Mouse (Mus musculus) kidney, postnatal 25 days (tissue): ENCODE data around the gene Acss3.

ENCODE experiments used
- DNase-seq, 2 experiments: peaks; one replicate each; pipeline ENCODE4 v3.0.0; 2021; ENCODE audit warnings: mixed read lengths in 2 of 2

Gene Acss3

DNA sequence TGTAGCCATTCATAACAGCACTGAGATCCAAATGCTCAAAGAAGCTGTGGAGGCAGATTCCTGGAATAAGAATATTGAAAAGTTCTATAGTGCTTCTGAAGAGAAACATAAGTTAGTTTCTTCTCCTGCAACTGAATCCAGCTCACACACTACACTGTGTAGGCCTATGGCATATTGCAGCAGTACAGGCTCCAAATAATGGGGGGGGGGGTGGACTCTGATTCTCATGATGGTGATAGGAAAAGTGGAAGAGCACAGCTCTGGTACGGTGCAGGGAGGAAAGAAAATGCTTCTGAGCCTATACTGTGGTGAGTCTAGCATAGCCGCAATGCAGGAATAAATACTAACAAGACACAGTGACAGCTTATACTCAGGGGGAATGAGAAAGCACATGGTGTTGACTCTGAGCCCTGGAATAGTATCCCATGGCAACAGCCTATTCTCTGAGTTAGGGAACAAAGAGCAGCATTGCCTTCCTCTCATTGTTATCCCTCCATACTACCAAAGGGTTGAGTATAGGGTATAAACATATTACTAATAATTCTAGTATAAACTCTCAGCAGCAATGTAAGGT, 125.3 kb downstream of the Acss3 start:
- DNase-seq = no peak

DNA sequence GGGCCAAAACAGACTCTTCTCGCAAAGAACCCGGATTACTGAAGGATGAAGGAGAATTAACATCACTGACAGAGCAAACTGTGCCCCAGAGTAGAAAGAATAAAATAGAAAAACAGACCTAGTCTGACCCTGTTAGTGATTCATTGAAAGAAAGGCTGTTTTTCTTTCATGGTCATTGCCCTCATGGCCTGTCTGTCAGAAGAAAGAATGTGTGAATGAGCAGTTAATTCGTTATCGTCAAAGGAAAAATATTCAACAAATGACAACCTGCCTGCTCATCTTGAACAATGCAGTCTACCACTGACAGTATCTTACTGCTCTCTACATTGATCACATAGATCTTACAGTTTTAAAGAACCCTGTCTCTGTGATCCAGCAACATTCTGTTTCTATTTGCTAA, 134.0 kb downstream of the Acss3 start:
- DNase-seq = no peak

DNA sequence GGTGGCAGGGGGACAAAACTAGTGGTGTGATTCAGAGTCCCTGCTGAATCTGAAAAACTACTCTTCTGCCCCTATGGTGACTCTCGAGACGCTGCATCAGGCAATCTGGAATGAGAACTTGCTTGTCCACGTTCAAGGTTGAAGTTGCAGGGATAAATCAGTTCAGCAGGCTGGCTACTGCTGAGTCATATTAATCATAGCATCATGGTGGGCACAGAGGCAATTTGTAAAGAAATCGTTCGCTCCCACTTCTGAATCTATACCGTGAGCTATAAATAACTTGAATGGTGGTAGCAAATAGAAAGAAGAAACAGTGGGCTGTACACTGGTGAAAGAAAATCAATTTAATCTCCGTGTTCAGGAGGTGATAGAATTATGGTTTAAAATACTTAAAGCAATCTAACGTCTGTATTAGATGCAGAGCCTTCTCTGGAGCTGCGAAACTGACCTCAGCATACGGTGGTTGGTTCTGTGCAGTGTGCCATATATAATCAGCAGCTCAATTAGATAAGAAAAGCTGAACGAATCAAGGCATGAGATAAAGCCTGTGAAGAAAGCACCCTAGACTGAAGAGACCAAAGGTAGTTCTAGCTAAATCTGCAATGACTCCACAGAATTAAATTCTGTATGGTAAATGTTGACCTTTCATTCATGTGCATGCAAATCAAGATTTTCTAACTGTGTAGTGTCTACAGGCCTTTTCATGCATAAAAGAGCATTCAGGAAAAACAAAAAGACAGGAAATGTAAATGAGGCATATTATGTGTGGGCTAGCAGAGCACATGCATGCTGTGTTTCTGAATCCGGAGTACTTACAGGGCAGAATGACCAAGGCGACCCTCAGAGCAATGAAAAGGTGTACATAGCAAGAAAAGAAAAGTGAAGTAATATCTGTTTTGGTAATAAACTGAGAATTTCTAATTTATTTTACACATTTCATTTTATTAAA, 148.0 kb downstream of the Acss3 start:
- no peak for DNase-seq

DNA sequence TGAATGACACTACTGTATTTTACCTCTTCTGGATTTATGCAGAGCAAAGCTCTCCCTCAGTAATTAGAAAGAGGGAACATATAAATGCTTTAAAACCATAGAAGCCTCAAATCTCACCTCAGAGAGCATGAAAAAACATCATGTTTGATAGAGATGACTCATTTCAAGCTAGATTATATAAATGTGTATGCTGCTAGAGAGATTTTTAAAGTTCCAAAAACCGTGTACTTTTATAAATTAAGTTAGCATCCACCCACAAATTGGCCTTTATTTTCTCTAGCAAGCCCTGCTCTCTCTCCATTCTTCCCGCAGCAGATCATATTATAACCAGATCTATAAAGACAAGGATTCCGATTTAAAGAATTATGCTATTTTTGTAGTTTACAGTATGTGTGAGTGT, 164.4 kb downstream of the Acss3 start:
- DNase-seq = no peak

DNA sequence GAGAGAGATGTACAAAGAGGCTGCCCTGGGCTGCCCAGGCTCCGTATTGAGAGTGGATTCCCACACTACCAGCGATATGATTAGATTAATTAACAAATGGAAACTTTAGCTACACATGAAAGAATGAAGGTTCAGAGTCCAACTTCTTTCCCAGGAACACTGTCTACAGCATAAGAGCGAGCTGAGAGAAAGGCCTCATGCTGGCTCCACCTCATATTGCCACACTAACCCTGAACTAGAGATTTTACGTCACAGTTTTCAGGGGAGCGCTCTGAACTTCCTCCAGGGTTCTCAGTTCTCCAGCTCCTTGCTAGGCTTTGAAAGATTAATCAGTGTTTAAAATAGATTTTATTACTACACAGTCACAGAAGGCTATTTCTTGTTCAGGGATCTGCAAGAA, 182.1 kb downstream of the Acss3 start:
- no peak for DNase-seq

DNA sequence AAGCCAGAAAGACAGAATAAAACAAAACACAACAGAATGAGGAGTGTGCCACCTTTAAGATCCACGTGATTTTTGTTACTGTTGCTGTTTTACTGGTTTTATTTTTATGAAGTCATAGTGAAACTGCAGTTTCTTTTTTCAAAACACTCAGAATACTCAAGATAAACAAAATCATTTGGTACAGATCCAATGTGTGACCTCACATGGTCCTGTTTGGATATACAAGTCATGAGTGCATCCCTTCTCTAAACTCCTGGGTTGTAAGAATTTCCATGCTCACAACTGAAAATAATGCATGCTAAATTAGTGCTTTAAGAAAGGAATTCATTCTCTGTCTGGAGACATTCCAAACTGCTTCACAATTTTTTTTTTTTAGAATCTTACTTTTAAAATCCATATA, 184.0 kb downstream of the Acss3 start:
- DNase-seq = no peak

DNA sequence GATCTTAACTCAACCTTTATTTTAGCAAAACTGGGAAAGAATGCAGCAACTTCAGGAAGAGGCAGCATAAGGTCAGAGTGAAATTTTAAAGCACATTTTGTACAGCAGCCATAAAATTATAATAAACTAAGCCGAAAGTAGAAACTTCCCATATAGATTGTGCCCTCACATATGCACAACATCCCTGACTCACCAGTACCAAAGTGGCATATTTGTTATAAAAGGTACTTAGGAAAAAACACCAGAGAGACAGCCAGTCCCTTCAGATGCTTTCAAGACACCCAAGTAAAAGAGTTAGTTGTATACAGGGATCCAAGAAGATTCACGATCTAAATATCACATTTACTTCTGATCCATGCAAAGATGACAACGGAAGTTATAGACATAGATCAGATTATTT, 184.6 kb downstream of the Acss3 start:
- no peak for DNase-seq

DNA sequence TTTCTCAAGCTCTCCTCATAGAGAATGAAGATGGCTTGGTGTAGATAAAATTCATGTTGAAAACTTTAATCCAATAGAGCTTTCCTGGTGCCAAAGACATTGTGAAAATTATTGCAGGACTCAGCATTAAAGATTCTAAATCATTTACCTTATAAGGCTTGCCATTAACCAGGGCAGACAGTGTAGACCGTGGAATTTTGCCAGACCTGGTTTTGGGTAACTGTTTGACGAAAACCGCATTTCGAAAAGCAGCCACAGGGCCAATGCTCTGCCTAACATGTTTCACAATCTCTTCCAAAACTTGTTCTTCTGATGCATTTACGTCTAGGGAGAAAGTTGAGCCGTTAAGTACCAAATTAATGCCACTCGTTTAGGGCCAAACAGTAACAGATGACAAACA, 186.5 kb downstream of the Acss3 start:
- DNase-seq = peak in 1 of 2 experiments; percentile 53

DNA sequence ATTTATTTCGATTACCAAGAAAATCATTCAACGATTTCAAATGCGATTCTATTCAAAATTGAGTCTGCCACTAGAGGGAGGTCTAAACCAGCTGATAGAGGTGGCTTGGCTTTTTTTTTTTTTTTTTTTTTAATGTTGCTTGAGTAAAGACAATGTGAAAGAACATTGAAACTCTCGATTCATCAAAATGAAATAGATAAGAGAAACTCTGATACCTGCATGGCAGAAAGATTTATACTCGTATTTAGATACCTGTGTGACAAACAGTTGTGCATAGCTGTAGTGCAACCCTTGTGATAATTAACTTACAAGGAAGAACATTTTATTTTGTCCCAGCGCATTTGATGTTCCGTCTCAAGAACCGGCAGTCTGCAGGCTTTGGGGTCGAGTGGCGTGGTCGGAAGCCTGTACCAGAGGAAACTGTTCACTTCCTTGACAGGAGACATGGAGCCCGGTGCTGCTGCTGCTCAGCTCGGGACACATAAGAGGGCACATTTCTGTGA, 190.8 kb downstream of the Acss3 start:
- DNase-seq = peak in 1 of 2 experiments; percentile 5

DNA sequence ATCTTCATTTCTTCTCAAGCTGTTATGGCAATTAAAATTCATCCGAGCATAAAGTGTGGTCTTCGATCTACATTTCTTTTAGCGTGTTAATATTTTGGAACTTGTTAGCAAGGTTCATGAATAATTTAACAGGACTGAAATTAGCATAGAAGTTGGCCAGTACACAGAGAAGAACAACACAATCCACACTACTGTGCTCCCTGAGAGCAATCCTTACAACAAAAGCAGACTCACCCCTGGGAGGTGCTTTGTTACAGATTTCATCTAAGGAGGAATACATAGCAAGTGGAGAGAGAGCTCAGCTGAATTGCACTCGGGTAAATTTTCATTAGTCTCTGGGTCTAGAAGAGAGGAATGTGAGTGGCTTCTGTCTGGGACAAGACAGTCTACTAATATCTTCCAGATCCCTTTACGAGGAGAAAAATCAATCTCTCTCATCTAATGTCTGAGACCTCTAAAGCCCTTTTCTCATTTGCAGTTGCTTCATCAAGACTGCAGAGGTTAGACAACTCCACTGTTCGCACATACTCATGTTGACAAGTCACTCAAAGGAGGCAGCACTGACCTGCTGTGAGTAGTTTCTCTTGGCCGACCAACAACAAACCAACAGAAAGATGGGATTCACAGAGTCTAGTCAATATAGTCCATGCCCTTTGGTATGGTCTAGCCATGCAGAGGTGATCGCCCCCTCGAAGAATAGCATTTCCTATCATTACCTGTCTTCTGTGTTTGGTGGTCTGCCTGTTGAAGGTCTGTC, 194.7 kb downstream of the Acss3 start:
- no peak for DNase-seq

DNA sequence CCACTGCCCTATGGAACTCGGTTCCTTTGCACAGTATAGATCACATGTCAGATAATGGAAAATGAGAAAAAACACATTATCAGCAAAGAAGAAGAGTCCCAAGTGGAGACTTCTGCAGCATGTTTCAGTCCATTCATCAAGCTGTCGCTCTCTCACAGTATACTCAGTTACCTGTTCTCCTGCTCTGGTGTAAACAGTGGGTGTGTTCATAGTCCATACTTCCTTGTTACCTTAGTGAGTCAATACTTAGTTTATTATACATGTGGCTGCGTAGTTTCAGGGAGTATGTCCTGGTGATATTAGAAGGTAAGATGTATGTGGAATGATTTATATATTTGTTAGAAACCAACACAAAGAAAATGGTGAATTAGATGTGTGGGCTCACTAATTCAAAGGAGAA, 198.7 kb downstream of the Acss3 start:
- no peak for DNase-seq

DNA sequence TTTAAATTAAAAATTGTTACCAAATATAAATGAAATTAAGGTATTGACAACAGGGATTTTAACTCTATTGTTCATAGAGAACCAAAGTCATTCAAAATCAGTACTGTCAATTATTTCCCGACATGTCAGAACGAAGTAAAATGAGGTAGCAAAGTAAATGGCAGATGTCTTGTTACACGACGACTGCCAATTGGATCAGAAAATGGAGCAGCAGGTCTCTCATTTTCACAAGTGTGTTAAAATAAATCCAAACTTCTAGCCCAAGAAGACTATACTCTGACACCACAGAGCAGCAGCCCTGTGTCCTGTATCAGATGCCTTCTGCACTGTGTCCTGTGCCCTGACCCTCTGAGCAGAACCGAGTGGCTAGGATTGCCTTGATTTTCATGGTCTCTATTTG, 199.1 kb downstream of the Acss3 start:
- no peak for DNase-seq

DNA sequence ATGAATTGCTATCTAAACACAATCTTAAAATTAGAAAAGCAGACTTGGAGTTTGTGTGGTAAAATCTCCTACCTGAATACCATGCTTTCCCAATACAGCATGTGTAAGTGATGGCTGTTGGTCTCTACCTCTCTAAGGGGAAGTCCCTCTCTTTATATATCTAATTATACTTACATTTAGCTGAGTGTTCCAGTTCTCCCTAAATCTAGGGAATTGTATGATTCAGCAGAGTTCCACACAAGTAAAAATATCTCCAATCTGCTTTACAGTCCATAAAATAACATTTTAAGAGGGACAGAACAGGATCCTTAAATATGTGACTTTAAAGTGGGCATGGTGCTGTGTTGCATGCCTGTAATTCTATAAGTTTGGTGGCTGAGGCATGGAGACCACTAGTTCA, 208.6 kb downstream of the Acss3 start:
- no peak for DNase-seq

DNA sequence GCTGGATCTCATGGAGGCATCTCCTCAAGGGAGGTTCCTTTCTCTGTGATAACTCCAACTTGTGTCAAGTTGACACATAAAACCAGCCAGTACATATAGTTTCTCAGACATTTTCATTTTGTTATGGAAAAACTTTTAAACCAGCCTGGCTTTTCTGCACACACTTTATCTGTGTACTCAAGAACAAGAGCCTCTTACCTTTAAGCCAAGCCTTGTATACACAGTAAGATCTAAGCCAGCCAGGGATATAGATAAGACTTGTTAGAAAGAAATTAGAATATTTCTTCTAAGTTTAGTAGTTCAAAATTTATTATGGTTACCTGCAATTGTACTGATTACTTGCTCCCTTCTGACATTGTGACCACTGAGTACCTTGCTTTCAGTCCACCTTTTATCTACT, 209.2 kb downstream of the Acss3 start:
- DNase-seq = no peak

DNA sequence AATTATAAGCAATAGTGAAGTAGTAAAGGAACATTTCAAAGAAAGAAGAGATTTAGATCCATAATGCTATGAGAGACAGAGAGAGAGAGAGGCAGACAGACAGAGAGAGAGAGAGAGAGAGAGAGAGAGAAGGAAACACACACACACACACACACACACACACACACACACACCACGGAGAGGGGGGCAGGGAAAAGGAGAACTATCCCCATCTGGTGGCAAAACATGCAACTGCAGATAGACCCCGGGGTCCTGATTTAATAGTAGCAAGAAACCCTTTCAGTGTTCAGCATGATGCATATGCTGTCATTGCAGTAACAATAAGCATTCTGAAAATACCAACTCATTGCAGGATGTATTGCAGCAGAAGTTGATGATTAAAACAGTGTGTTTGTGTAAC, 210.4 kb downstream of the Acss3 start:
- DNase-seq = no peak

DNA sequence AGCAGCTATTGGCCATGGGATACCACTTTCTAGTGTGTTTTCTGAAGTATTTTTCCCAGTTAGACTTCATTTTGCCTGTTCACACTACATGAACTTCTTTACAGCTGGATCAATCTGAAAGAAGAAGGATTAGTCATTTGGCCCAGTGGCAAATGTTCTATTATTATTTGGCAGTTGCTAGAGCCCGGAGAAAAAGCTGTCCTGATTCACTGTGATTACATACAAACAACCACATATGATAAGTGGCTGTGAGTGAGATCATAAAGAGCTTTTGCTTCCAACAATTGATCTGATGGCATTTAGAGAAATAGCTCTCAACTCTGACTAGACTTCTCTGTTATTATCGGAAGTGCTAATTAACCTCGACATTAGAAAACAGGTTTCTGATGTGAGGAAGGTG, 213.4 kb downstream of the Acss3 start:
- DNase-seq = no peak

DNA sequence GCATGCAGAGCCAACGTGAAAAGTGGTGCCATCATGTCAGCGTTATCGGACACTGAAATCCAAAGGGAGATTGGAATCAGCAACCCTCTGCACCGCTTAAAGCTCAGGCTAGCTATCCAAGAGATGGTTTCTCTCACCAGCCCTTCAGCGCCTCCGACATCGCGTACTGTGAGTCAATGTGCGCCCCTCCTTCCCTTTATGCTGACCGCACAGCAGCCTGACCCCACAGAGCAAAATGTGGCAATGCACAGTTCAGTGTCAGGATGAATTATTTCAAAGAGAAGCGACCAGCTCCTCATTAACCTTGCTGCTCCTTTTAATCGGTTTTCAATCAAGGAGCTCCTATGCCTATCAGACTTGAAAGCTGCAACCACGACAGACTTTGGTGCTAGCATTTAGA, 227.1 kb downstream of the Acss3 start:
- no peak for DNase-seq
